Mouse (Mus musculus) mature B cell (primary cell): ENCODE data around the gene Tnfsf15.

Experiments
- in situ Hi-C: fragments of 300-500 bp; cut with MboI; formaldehyde crosslinking; loops from 2 replicates; pipeline ENCODE4 v1.14.3; 2019

The Tnfsf15 gene

DNA sequence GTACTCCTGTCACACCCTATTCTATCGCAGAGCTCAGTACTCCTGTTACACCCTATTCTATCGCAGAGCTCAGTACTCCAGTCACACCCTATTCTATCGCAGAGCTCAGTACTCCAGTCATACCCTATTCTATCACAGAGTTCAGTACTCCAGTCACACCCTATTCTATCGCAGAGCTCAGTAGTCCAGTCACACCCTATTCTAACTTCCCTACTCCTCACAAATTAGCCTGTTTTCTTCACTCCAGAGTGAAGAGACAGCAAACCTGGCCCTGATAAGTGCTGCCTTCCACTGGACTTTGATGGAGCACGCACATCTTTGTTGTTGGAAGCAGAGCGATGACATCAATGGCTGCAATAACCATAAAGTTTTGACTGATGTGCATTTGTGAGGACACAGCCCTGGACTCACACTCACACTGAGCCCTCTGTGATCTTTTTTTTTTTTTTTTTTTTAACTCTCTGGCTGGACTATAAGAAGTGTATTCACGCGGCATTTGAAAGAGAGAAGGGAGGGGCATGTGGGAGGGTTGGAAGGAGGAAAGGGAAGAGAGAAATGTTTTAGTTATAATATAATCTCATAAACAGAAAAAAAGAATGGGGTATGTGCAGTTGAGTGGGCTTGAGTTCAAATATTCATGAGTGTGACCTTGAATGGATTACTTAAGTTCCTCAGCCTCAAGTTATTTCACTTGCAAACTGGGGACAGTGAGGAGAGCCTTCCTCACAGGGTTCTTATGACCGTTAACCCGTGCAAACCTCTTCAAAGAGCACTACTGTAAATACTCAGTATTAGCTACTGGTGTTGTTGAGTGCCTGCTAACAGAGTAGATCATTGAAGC lies 60.3 kb downstream of the Tnfsf15 start:
- in situ Hi-C loops: no loop called here

GRCm38 (mm10) chr4:63683716-63684115 lies 61.2 kb downstream of the Tnfsf15 start:
- in situ Hi-C loops: no loop called here

DNA sequence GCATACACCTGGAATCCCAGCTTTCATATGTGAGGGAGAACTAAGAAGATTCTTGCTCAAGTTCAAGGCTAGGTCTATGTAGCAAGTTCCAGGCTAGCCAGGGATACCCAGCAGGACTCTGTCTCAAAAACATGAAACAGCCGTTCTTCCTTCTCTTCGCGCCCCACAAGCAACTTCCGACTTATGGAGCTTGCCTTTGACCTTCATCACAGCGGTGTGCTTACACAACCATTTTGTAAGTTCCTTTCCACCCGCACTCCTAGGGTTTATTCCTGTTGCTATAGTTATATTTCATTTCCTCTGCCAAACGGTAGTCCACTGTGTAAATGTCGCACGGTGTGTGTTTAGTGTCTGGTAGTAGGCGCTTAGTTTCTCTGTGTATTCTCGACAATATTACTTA lies 61.9 kb downstream of the Tnfsf15 start:
- in situ Hi-C loops: no loop called here

DNA sequence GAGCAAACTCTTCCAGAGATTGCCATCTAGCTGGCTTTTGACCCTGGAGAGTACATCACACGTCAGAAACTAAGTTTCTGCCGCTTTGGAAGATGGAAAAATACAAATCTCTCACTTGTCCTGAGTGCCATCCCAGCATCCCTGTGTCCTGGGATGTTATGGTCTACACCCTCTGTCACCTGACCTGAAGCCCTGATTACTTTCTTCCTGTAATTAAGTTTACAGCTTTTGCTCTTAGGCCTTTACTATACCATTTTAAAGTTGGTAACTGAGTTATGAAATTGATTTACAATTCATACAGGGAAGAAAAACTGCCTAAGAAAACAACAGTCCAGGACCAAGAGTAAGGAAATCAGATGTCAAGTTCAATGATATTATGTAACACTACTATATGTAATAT lies 62.5 kb downstream of the Tnfsf15 start:
- in situ Hi-C loops: no loop called here

DNA sequence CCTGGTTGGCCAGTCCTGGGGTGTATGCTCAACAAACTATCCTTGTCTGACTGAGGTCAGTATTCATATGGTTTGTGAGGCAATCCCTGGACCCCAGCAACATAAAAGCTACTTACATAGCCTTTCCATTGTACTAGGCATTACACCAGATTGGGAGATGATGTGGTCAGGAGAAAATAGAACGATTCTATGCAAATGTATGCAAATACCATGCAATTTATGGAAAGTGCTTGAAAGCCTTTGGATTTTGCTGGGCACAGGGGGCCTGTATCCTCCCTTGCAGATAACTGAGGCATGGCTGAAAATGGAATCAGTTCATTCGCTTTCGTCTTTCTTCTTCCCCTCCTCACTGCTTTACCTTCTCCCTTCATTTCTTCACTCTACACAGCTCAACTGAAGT lies 63.4 kb downstream of the Tnfsf15 start:
- in situ Hi-C loops: no loop called here
